Mouse (Mus musculus): ENCODE measurements around the gene Ccdc105.

DNA sequence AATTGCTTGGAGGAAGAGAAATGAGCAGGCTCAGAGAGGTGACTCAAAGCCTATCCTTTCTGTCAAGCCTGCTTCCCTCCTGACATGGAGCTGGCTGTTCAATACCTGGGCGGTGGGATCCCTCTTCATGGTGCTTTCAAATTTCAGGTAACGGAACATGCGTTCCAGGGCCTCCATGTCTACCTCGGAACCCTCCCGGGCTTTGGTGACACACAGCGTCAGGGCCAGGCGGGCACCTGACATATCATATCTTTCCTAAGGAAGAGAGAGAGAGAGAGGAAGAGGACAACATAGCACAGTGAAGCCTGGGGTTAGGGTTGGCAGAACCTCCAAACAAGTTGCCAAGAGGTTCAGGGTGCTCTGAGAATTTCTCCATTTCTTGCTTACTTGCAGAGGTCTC lies 37.7 kb downstream of the Ccdc105 start:
- TF ChIP-seq CTCF (IDR thresholded peaks at IDR 0.05; ENCODE audit: low read depth) (no peak), EP300 (IDR thresholded peaks at IDR 0.05; ENCODE audit: low read depth) (no peak)

Data from heart, postnatal 0 days (tissue).